Mouse (Mus musculus) gastrocnemius, postnatal 14 days (tissue): ENCODE results near the gene Rab3a. TPM values are rescaled to one million over a fixed set of nuclear protein-coding genes. Genes with fewer than 3 reads are reported as not detected.

Experiments
- DNase-seq: peaks from one replicate; pipeline ENCODE4 v3.0.0; 2021; ENCODE audit warnings: mixed read lengths
- intact Hi-C: fragments of 180-260 bp; cut with DNase I; formaldehyde crosslinking; loops from one replicate; pipeline ENCODE4 v1.15.1; 2025; ENCODE audit warnings: low total_unique reads
- total RNA-seq, 2 experiments: library from RNA; stranded (reverse); gene quantifications; 2 replicates each; pipeline ENCODE4 v1.2.3; 2021

The Rab3a gene
- total RNA-seq, 2 experiments from 2014 or later = 44.3 to 45.1 TPM

DNA sequence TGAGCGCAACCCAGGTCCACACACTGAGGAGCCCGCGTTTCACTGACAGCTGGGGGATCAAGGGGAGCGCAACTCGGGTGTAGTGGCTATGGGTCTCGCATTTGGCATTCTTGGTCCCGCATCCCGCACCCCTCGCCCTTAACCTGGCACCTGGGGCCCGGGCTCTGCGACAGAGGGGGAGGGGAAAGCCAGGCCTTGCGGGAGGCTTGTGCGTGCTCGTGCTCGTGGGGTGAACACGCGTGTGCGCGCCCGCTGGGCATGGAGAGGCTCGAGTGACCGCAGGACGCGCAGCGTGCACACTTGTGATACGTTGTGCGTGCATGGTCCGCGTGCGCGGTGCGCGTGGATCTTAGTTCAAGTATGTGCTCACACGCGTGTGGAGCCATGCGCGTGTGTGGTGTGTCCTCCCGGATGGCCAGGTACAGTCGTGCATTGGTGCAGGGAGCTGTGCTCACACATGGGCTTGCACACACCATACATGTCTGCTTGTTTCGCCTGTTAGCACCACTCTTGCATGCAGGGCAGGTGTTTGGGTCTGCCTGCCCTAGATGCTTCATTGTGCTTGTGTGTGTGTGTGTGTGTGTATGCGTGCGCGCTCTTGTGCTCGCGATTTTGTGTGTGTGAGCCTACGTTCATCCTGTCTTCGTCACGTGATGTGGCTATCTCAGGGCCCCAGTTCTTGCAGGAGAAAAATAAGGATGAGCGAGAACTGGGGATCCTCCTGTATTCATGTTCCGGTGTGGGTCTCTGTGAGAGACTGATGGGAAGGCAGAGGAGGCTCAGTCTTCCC, 587 bp downstream of the Rab3a start:
- DNase-seq = peak; percentile 71
- intact Hi-C loops = no loop called here

DNA sequence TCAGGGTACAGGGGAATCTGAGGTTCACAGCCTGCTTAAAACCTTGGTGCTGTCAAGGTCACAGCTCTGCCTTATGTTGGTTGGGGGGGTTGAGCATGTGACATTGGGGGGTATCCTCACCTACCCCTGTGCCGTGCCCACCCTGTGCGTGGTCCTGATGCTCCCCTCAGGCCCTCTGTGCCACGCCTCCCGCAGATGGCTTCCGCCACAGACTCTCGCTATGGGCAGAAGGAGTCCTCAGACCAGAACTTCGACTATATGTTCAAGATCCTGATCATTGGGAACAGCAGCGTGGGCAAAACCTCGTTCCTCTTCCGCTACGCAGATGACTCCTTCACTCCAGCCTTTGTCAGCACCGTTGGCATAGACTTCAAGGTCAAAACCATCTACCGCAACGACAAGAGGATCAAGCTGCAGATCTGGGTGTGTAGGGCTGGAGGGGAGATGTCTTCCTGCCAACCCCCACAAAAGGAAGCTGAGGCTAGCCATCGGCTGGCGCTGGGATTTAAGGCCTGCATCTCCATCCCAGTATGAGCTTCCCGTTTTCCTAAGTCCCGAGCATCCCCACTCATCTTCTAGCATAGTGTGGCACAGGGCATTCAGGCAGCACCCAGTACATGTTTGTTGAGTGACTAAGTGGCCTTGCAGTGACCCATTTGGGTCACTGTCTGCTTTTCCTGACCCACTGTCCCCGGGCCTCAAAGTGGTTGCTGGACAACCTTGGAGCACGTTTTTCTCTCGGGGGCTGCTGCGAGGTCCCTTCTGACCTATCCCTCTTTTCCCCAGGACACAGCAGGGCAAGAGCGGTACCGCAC, 1.4 kb downstream of the Rab3a start:
- DNase-seq = peak; percentile 7
- intact Hi-C loops = no loop called here

DNA sequence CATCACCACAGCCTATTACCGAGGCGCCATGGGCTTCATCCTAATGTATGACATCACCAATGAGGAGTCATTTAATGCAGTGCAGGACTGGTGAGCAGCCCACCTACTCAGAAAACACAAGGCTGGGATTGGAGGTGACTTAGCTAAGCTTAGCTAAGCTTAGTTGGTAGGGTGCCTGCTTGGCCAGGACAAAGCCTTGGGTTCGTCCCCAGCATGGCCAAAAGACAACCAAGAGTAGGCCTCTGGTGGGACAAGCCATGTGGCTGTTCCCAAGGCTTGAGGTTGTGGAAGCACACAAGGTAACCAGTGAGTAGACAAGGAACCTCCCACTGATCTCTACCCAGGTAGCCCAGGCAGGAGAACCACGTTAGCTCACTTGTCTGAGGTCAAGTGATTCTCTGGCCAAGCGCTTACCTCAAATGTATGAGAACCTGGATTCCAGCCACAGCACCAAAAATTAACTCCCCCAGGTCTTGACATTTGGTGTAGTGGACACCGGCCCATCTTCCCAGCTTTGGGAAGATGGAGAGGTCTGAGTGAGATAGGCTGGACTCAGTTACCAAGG, 2.1 kb downstream of the Rab3a start:
- intact Hi-C loops = no loop called here
- no peak for DNase-seq

DNA sequence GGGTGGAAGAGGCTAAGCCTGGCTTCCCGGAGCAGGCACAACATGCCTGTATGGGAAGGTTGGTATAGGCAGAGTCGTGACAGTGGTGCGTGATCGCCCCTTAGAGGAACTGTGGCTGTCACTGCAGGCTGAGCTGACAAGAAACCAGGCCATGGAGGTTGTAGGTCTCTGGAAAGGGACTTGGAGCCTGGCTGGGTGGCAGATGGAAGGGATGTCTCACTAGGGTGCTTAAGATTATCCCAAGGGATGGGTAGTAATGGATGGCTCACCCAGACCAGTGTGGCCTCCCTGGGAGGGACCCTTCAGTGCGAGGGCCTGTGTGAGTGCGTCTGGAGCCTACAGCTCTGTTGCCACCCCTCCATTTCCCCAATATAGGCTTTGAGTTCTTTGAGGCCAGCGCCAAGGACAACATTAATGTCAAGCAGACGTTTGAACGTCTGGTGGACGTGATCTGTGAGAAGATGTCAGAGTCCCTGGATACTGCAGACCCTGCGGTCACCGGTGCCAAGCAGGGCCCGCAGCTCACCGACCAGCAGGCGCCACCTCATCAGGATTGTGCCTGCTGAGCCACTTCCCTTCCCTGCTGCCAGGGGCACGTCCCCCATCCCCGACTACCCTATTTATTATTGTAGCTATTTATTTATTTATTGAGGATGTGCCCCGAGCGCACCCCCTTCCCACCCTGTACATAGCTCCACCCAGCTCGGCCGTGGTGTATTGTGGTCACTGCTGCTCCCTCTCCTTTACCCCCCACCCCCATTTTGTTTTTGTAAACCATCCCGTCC, 3.2 kb downstream of the Rab3a start:
- peak; percentile 23 for DNase-seq
- intact Hi-C loops = no loop called here

DNA sequence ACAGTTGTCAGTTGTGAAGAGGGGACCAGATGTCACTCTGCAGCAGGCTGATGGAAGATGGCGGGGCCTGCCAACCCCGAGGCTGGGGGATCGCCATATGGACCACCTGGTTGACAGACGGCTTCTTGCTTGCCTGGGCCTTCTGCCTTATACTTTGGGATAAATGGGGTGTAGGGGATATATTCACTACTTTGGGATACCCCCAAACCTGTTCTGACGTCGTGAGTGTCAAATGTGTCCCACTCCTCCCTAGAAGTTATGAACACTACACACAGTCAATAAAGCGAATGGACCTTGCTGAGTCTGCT, 3.8 kb downstream of the Rab3a start:
- peak; percentile 10 for DNase-seq
- intact Hi-C loops = no loop called here

DNA sequence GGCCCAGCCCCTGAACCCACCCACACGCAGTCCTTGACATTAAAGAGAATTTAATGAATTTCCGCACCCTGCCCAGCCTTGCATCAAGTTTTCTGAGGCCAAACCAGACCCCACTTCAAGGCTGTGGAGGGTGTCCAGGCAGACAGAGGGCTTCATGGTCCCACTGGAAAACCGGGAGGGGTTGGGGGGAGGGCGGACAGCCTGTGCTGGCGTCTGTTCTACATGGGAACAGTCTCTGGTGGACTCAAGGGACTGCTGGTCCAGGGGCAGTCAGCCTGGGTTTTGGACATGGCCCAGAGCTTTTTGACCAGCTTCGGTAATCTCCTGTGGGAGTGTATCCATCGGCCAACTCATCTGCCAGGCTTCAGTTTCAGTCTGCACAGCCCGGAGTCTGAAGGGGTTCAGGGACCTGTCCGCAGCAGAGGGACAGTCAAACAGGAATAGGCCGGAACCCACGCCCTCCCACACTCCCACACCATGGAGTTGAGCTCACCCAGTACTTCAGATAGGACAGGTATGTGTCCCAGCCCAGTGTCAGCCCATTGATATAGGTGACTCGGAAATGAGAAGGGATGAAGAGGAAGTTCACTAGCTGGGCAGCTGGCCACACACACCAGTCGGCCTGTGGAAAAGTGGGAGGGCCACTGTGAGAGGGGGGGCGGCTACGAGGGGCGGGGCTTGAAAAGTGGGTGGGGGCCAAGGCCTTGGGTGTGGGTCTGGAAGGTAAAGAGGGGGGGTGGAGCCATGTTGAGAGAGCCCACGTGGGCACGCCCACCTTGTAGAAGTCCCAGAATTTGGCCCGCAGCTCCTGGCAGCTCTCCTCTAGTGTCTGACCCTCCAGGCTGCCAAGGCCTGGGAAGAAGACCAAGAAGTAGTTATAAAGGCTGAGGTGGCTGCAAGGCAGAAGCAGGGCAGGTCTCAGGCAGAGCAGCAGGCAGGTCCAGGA, 4.4 kb downstream of the Rab3a start:
- peak; percentile 43 for DNase-seq
- intact Hi-C loops = no loop called here

DNA sequence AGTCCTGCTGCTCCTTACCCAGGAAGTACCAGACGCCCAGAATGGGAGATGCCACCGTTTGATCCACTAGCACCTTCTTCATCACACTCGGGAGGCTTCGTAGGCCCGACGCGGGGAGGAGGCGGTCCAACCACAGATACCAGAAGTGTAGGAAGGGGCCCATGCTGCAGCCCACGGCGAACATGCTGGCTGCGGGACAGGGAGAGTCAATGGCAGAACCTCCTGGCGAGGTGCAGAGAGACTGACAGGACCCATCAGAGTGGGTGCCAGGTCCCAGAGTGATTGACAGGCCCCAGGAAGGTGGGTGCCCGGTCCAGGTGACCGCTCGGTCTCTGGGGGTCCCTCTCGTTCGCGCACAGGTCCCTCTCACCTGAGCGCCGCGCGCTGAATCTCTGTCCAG, 5.9 kb downstream of the Rab3a start:
- peak; percentile 33 for DNase-seq
- intact Hi-C loops = no loop called here

DNA sequence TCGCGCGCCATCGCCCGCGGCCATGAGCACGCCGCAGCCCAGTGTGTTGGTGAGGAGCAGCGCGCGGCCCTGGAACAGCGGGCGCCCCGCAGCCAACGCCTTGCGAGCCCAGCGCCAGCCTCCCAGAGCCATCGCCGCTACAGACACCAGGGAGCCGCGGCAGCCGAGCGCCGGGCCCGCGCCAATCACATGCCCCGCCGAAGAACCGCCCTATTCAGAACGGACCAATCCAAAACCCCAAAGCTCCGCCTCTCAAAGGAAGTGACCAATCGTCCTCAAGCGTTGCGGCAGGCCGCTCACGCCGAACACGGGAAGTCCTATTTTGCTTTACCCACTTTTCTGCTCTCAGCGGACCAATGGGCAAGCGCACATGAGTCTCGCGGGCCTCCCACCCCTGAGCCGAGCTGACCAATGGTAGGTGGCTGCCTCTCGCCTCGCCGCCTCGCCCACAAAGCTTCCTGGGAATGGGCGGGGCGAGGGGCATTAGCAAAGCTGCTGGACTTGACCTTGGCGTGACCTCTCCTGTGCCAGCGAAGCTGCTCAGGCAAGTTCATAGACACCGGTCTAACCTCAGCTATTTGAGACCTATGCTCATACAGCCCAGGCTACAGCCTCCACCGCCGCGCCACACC, 6.4 kb downstream of the Rab3a start, which contains the start of gene Mpv17l2:
Mpv17l2 (minus strand) TSS at position 172 of the 632 bp plus-strand sequence.
- intact Hi-C loops = no loop called here
- DNase-seq = peak; percentile 94

DNA sequence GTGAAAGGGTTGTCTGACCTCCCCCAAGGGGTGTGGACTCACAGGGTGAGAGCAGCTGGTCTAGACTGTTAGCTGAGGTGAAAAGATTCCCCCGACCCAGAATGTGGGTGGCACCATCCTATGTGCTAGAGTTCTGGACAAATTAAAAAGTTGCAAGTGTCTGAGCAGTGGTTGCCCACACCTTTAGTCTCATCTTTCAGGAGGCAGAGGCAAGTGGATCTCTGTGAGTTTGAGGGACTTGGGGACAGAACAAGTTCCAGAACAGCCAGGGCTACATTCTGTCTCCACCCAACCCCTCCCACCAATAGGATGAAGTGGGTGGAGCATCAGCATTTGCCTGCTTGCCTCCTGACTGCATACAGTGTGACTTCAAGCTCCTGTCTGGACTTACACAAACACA, 7.6 kb downstream of the Rab3a start:
- intact Hi-C loops = no loop called here
- peak; percentile 4 for DNase-seq

DNA sequence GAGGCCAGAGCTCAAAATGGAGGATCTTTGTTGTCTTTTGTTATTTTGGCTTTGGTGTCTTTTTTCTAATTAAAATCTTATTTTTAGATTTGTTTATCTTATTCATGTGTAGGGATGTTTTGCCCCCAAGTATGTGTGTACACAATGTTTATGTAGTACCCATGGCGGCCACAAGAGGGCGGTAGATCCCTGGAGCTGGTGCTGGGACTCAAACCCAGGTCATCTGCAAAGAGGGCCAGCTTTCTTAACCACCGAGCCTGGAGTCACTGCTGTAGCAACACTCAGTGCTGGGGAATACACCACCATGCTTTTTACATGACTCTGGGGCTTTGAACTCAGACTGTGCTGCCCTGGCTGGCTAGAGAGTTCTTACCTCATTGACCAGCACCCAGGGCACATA, 8.9 kb downstream of the Rab3a start:
- intact Hi-C loops = no loop called here
- DNase-seq = no peak

DNA sequence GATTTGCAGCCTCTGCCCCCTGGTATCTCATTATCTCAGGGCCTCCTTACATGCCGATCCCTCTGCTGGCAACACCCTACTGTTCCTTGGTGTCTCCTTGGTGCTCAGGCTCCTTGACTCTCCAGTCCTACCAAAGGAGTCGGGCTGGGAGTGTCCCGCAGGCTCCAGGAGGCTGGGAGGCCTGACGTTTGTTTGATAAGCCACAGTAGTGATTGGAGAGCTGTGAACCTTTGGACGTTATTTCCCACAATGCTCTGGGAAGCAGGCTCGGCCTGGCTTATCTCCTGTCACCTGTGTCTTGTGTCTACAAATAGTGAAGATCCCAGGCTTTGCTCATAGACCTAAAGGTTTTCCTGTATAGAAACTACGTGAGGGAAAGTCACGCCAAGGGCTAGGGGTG, 9.5 kb downstream of the Rab3a start:
- intact Hi-C loops = no loop called here
- no peak for DNase-seq

DNA sequence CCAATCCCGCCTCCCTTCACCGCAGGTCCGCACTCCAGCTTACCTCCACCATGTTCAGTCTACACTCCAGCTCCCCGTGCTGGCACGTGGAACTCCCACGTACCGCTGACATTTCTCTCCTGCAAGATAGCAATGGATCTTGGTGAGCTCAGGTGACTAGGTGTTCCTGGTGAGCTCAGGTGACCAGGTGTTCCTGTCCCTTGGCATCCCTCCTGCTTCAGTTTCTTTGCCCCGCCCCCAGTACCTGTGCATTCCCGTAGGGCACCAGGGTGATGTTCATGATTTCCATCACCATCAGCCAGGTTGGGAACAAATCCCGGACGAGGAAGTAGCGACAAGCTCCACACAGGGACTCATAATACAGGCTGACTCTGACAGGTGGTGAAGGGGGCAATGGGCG, 10.2 kb downstream of the Rab3a start:
- intact Hi-C loops = loop anchor here (5.0 kb wide), 1 partner anchor 37 kb away; no protein-coding TSS in a partner anchor
- no peak for DNase-seq

DNA sequence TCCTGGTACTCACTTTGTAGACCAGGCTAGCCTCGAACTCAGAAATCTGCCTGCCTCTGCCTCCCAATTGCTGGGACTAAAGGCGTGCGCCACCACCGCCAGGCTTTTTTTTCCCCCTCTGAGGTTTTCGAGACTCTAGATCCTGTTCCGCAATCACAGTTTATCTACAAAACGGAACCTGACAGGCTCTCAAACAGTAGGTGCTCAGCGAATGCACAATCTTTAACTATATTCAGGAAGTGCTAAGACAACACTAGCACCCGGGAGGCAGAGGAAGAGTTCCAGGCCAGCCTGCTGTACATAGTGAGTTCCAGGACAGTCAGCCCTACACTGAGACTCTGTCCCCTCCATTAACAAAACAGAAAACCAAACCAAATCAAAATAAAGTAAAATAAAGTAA, 10.8 kb downstream of the Rab3a start:
- intact Hi-C loops = loop anchor here (5.0 kb wide), 1 partner anchor 38 kb away; no protein-coding TSS in a partner anchor
- DNase-seq = no peak

DNA sequence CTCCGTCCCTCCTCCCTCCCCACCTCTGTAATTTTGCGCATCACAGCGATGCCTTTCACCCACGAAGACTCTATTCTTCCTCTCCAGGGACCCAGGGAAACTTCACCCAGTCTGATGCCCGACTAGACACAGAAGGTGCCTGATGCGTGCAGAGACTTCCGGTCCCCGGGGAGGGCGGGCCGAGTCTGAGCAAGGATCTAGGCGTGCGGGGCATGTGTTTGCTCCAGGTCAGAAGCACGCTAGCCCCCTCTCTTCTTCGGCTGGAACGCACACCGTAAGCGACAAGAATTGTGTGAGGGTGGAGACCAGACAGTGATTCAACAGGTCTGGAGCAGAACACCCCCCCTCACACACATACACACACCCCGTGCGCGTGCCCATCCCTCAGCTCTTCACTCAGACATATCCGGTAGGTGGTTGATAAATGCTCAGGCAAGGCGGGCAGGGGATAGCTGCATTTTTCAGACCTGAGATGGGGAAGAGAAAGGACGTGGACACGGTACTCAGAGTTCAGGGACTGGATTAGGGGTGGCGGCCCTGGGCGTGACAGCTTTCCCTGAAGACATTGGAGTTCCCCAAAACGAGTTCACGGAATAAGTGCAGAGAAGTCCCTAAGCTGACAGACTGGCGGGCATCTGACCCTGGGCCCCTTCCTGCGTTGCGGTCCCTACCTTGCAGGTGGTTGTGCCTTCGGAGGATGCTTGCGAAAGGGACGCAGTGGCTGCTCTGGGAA, 11.5 kb downstream of the Rab3a start:
- DNase-seq = no peak
- intact Hi-C loops = loop anchor here (5.0 kb wide), 1 partner anchor 39 kb away; no protein-coding TSS in a partner anchor

DNA sequence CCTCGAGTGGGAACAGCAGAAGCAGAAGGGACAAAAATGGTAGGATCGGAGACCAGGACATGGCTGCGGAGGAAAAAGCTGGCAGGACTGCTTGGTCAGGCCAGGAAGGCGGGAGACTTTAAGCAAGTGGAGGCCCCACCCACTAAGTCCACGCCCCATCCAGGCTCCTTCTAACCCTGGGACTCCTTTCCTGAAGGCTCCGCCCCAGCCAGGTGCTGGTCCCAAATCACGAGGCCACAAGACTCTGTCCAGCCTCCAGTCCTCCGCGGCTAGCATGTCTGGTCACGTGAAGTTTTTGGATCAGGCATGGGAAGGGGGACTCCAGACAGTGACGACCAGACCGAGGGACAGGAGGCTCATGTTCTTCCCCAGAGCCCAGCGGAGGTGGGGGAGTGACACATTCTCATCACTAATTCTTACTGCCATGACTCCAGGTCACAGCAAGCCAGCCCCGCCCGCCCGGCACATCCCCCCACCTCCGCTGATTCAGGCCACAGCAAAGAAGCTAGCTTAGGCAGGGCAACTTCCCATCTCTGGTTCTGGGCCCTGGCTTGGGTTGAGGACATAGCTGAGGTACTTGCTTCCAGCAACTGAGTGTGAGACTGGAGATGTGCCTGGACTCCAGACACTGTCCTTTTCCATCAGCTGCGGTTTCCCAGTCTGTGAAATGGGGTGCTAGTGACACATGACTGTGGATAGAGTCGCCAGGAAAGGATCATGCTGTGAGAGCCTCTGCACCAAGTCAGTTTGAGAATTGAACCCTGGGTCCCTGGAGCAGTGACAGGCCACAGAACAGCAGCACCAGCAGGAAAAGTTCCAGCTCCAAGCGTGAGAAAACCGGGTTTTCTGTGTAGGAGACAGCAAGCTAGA, 12.3 kb downstream of the Rab3a start:
- intact Hi-C loops = loop anchor here (5.0 kb wide), 1 partner anchor 40 kb away; no protein-coding TSS in a partner anchor
- peak; percentile 71 for DNase-seq

DNA sequence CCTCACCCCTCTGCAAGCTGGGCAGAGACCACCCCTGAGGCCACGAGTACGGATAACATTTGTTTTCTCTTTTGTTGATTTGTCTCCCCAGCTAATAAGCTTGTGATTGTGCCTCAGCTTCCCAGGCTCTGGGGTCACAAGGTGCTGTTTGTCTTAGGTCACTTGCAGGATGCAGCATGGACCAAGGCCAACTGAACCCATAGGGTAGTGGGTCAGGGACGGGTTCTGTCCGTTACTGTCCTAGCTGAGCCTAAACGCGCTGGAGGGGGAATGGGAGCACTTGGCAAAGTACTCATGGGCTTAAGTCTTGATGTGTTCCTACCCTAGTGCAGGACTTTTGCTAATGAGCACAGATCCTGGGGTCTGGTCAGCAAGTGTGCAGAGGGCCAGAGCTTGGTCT, 13.0 kb downstream of the Rab3a start:
- intact Hi-C loops = loop anchor here (5.0 kb wide), 1 partner anchor 40 kb away; no protein-coding TSS in a partner anchor

More for the DNA sequence above, 13.0 kb downstream of the Rab3a start:
- DNase-seq = no peak
